Mouse (Mus musculus) liver, embryonic 14.5 days (tissue): ENCODE measurements at regions not wholly inside any gene's neighbourhood (a gene's known extent, or its start where the extent isn't known, plus 50 kb on each side); places are given as distances from the start of the nearest gene placed in this dataset.

Source experiments
- ATAC-seq: fragments of 200-750 bp; cut with Nextera tagmentation; 2 replicates; pipeline ENCODE4 v1.8.0; 2017; ENCODE audit warnings: moderate number of reproducible peaks, mild to moderate bottlenecking, moderate library complexity; ENCODE audit not compliant: insufficient read depth
- DNase-seq, 3 experiments: peaks; one replicate each; pipeline ENCODE4 v3.0.0-alpha.2; 2012 to 2013; ENCODE audit warnings: low read depth in 3 of 3, low spot score in 3 of 3
- H3K27ac ChIP-seq: fragments of 300-500 bp; sonication (generic); 2 replicates; pipeline ENCODE4 v1.5.1; 2014; ENCODE audit warnings: moderate library complexity, mild to moderate bottlenecking, control low read depth, inconsistent platforms
- H3K27me3 ChIP-seq: fragments of 300-500 bp; sonication (generic); 2 replicates; pipeline ENCODE4 v1.6.1; 2014; ENCODE audit warnings: mild to moderate bottlenecking, low read length, moderate library complexity; ENCODE audit not compliant: control insufficient read depth, insufficient read depth
- H3K36me3 ChIP-seq: fragments of 300-500 bp; sonication (generic); replicated peaks from 2 replicates; pipeline ENCODE4 v1.6.1; 2014; ENCODE audit warnings: low read depth; ENCODE audit not compliant: control insufficient read depth, insufficient read depth
- H3K4me1 ChIP-seq, 2 experiments: fragments of 200-500 bp in 1 of 2; fragments of 300-500 bp in 1 of 2; sonication (generic) in 1 of 2; replicated peaks; 2 replicates each; pipeline ENCODE4 v1.6.1; 2012 to 2014; ENCODE audit warnings: antibody characterized with exemption in 1 of 2, inconsistent platforms in 1 of 2, low read length in 1 of 2; ENCODE audit not compliant: control insufficient read depth in 2 of 2, insufficient read depth in 2 of 2
- H3K4me2 ChIP-seq: fragments of 300-500 bp; sonication (generic); 2 replicates; pipeline ENCODE4 v1.6.1; 2014; ENCODE audit warnings: low read depth, mild to moderate bottlenecking, control low read depth, moderate library complexity
- H3K4me3 ChIP-seq, 2 experiments: fragments of 200-500 bp in 1 of 2; fragments of 300-500 bp in 1 of 2; sonication (generic) in 1 of 2; 2 replicates each; pipeline ENCODE4 v1.5.1; 2012 to 2014; ENCODE audit warnings: low read depth in 2 of 2, low read length in 2 of 2, mild to moderate bottlenecking in 2 of 2, control low read depth in 1 of 2, inconsistent platforms in 1 of 2, moderate library complexity in 1 of 2; ENCODE audit not compliant: insufficient read depth in 1 of 2
- H3K9ac ChIP-seq: fragments of 300-500 bp; sonication (generic); replicated peaks from 2 replicates; pipeline ENCODE4 v1.6.1; 2014; ENCODE audit warnings: mild to moderate bottlenecking, control low read depth, moderate library complexity
- H3K9me3 ChIP-seq: fragments of 300-500 bp; sonication (generic); 2 replicates; pipeline ENCODE4 v1.6.1; 2016; ENCODE audit warnings: low read length, mixed read lengths; ENCODE audit not compliant: control insufficient read depth
- CTCF ChIP-seq: IDR thresholded peaks from 2 replicates; pipeline ENCODE4 v1.5.1; 2016; ENCODE audit warnings: antibody characterized with exemption, low read depth, control low read depth
- EP300 ChIP-seq: IDR thresholded peaks from 2 replicates; pipeline ENCODE4 v1.6.1; 2016; ENCODE audit warnings: antibody characterized with exemption, low read depth
- WGBS: fragments of 180-500 bp; shearing (Covaris S2); extraction: QIAGEN DNeasy Blood & Tissue Kit; methylation state at CpG from one replicate; pipeline ENCODE4 v1.1.7; 2014; ENCODE audit not compliant: insufficient replicate concordance; 5-methylcytosine and 5-hydroxymethylcytosine counted together

GRCm38 (mm10) chr12:29279631-29280080, 248.5 kb upstream of the Myt1l start:
- Histone ChIP-seq H3K27me3 (no peaks in the 10 kb centered on the region), H3K4me1 (no peaks in the 10 kb centered on the region), H3K27ac (no peak overlapping the region), H3K9me3 (no peaks in the 10 kb centered on the region), H3K4me2 (no peak overlapping the region), H3K9ac (no peak overlapping the region), H3K36me3 (no peaks in the 10 kb centered on the region), H3K4me3 (no peak overlapping the region)
- TF ChIP-seq EP300, result no peak
- no peak for TF ChIP-seq CTCF
- WGBS, result 10% methylated on average over 13 of the region's 13 CpGs
- ATAC-seq (no peak), DNase-seq (no peak)

- Histone ChIP-seq H3K27ac (no peak overlapping the region), H3K4me3 (no peak overlapping the region), H3K9me3 (no peaks in the 10 kb centered on the region), H3K4me2 (no peak overlapping the region), H3K27me3 (no peaks in the 10 kb centered on the region), H3K4me1 (no peaks in the 10 kb centered on the region), H3K9ac (no peak overlapping the region), H3K36me3 (no peaks in the 10 kb centered on the region)
- TF ChIP-seq CTCF (no peak), EP300 (no peak)
- ATAC-seq, result no peak
- no peak for DNase-seq
- WGBS, result 11% methylated on average over 9 of the region's 9 CpGs
Measured at GRCm38 (mm10) chr12:29280081-29280788, 247.9 kb upstream of the Myt1l start.

- ATAC-seq, result no peak
- Histone ChIP-seq H3K27ac (no peak overlapping the region), H3K4me3 (no peak overlapping the region), H3K4me2 (no peak overlapping the region), H3K4me1 (no peaks in the 10 kb centered on the region), H3K27me3 (no peaks in the 10 kb centered on the region), H3K9ac (no peak overlapping the region), H3K36me3 (no peaks in the 10 kb centered on the region), H3K9me3 (no peaks in the 10 kb centered on the region)
- DNase-seq, result no peak
- no peak for TF ChIP-seq EP300
- no peak for TF ChIP-seq CTCF
- 33% methylated on average over 17 of the region's 17 CpGs for WGBS
Measured at GRCm38 (mm10) chr12:29280861-29281630, 247.1 kb upstream of the Myt1l start.

DNA sequence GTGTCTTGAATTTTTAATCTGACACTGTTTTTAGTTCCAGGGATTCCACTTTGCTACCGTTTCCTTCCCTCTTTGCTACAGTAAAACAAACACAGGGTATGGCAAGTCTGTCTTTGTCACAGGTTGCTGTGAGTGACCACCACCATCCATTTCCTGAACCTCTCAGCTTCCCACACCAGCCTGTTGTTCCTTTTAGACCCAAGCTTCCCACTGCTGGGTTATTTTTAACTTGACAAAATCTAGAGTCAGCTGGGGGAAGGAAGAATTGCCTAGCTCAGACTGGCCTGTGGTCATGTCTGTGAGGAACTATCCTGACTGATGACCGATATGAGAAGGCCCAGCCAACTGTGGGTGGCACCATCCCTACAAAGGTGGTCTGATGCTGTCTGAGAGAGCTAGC, 239.4 kb upstream of the Myt1l start:
- TF ChIP-seq EP300, result no peak
- WGBS, result 18% methylated on average over 2 of the region's 2 CpGs
- Histone ChIP-seq H3K27me3 (no peaks in the 10 kb centered on the region), H3K9ac (no peak overlapping the region), H3K4me2 (no peak overlapping the region), H3K4me3 (no peak overlapping the region), H3K36me3 (no peaks in the 10 kb centered on the region), H3K27ac (no peak overlapping the region), H3K4me1 (peaks cover 0 to 4% of the 10 kb centered on the region in 2 experiments; a peak in 1 of 4 replicates), H3K9me3 (no peaks in the 10 kb centered on the region)
- no peak for ATAC-seq
- no peak for DNase-seq
